Mouse (Mus musculus): ENCODE data around the gene Cib4. TPM values are rescaled to one million over a fixed set of nuclear protein-coding genes. Genes with fewer than 3 reads are reported as not detected.

Cib4 gene
- under 1 TPM; 0.53 to 0.99 TPM for total RNA-seq (2021)
- long read RNA-seq, experiment 1, partial matches to known transcripts = 0 of 1 reads
- long read RNA-seq, experiment 1, other reads (novel, unspliced or antisense) = 1 of 1 reads
- long read RNA-seq, experiment 2 = 0 reads

DNA sequence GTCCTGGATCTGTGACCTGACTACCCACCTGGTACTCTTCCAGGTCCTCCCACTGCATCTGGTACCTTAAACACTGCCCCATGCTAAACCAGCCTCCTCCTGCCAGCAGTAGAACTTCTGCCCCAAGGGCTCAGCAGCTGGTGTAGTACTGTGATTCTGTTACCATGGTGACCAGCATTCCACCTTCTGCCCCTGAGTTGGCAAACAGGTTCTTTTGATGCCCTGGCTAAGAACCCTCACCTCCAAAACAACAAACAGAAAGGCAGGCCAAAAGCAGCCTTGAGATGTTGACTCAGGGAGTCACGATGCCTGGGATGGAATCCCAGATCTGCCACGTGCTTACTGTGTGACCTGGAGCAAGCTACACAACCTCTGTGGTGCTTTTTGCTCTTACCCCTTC is at the start of gene Cib4:
Gene Cib4 (minus strand): TSS at position 139 of the 400 bp plus-strand sequence.
- no peak for DNase-seq (ENCODE audit: low spot score in 2 of 2)

DNA sequence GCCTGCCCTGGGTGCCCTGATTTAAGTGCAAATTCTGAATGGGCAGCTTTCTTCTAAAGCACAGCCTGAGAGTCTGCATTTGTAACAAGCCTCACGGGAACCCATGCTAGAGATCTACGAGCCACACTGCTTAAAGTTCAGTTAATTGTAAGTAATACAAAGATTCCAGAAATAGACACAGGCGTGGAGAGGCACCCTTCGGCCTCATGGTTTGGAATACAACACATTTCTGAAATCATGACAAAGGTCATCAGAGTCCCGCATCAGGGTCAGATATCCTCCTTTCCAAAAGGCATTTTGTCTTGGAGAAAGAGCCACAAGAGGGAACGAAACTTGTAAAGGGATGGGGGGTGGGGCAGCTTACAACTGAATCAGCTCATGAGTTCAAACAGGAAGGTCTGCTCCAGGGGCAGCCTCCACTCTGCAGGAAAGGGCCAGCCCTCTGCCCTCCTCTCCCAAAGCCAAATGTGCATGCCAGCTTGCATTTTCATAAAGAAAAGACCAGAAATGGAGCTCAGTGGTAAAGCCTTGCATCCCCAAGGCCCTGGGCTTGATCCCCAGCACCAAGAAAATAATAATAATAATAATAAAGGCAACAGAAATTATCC is 49.4 kb upstream of the Cib4 start:
- no peak for DNase-seq (ENCODE audit: low spot score in 2 of 2)

DNA sequence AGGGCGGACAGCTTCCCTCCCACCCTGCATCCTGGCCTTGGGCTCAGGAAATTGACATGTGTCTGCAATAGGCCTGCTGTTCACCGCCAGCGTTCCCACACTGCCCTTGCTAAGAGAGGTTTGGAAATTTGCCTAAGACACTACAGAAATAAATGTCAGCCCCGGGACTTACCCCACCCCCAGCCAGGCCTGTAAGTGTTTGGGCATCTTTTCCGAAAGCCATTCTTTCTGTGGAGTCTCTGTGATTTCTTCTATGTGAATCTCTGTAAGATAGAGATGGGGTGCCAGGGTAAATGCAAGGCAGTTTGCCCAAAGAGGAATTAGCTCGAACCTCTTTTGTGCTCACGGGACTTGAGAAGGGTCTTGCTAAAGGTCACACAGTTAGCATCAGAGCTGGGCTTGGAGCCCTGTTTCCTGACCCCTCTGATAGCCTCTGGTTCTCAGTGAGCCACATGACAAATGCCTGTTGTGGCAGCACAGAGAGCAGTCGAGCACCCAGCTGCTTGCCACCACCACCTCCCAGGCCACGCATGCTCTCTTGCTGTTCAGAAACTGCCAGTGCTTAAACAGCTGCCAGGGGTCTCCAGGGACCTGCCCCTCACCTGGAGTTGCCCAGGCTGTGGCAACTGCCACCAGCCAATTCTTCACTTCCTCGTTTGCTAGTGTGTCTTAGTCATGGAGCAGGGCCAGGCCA is 48.3 kb upstream of the Cib4 start:
- no peak for DNase-seq (ENCODE audit: low spot score in 2 of 2)

DNA sequence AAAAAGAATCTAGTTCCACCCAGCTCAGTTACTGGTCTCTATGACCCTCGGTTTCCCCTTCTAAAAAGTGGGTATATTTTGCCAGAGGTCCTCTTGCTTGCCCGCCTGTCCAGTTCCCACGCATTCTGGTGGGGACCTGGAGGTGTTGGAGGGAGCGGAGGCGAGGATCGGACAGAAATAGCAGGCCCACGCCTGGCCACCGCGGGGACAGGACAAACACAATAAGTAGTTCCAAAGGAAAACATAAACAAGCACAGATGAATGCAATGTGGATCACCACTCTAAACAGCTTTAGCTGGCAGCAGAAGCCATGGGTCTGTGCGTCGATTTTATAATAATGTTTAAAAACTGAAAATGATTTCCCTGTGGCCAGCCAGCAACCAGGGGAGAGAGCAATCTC is 47.7 kb upstream of the Cib4 start:
- no peak for DNase-seq (ENCODE audit: low spot score in 2 of 2)

DNA sequence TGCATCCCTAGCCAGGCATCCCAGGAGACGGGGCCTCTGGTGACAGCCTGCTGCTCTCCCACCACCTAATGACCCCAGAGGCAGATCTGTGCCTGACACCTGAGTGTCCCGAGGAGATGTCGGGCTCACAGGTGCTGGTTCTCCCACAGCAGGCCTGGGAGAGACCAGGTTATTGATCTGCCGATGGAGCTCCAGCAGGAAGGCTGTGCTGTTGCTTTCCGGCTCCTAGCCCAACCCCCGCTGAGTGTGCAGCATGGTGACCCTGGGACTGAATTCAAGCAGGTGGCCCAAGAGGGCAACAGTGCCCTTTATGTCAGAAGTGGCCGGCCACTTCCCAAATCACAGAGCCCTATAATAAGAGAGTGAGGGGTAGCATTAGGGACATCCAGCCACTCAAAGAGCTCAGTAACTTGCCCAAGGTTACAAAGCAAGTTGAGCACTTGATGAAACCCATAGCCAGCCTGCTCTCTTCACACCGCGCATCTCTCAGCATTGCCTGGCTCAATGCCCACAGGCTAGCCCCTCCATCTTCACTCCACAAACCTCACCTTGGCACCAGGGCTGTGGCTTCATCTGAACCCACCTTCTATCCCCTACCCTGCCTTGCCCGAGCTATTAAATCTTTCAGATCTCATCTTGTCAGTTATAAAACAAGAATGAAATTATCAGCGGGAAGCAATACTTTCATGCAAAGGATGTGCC is 46.8 kb upstream of the Cib4 start:
- no peak for DNase-seq (ENCODE audit: low spot score in 2 of 2)

DNA sequence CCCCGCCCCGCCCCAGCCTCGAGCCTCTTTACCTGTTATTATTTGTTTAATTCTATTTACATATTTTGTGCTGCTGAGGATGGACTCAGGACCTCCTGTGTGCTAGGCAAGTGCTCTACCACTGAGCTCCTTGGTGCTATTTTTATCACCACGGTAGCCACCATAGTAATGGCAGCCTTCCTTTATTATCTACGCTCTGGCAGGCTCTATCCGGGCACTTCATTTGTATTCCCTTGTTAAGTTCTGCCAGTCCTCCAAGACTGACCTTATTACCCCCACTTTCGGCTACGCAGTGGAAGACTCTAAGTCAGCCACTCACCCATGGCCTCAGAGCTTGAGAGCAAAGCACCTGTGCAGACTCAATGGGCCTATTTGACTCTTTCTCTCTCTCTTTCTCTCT is 46.1 kb upstream of the Cib4 start:
- DNase-seq (ENCODE audit: low spot score in 2 of 2) = no peak

DNA sequence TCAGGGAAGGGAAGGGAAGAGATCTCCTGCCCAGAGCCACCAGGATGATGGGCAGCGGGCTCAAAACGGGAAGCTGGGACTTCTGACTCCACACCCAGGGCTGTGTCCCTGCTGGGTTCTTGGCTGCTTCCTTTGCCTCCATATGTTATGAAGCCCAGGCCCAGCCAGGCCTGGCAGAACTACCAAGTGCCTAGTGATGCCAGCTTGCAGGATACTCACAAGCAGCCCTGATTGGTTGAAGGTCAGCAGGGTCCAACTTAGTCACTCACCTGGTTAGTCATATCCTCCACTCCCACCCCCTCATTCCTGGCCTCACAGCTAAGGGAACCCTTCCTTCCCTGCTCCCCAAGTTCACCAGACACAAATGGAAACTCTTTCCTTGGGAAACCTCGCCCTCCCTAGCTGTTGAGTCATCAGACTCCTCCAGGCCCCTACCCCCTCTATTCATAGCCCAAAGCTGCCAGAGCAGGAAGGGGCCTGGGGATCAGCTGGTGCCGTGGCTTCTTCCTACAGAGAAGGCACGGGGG is 45.6 kb upstream of the Cib4 start:
- no peak for DNase-seq (ENCODE audit: low spot score in 2 of 2)

DNA sequence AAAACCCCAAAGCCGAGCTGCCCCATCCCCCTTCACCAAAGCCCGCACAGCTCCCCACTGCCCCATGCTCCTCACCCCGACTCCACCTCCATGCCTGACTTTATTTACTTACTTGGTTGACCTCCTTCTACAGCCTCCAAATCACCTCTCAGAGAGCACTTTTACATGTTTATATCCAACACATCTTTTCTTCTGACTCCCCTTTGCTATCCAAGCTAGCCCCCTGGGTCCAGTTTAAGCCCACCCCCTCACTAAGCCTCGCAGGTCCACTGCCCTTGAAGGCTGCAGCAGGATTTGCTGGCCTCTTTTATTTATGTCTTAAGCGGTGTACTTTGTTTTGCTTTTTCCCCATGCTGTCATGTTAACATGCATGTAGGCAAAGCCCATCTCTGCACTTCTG is 44.6 kb upstream of the Cib4 start:
- no peak for DNase-seq (ENCODE audit: low spot score in 2 of 2)

DNA sequence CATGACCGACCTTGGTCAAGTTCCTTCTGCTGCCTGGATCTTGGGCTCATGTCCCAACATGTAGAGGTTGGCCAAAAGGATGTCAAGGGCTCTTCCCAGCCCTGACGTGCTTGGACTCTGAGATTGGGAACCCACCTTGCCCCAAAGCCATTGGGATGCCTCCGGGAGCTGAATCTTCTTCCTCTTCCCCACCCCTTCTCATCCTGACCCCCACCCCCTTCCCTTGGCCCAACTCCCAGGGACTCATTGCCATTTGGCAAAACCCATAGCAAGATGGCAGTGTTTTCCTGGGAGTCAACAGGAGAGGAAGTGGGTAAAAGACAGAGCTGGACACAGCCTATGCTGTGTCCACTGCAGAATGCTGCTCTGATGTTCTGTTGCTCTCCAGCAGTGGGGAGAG is 43.9 kb upstream of the Cib4 start:
- no peak for DNase-seq (ENCODE audit: low spot score in 2 of 2)

DNA sequence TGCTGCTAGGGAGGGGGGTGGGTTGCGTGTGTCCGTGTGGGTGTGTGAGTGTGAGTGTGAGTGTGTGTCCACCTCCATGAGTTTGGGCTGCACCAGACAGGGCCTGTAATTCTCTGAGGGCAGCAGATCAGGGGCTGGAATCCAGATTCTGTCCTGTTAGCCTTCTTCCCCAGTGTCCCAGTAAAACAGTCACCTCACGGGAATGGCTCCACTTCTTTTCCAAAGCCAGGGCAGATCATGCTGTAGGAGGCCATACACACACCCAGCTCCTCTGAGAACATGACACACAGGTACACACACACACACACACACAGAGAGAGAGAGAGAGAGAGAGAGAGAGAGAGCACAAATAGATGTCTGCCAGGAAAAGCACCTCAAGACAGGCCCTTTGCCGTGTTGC is 43.4 kb upstream of the Cib4 start:
- DNase-seq (ENCODE audit: low spot score in 2 of 2) = no peak

DNA sequence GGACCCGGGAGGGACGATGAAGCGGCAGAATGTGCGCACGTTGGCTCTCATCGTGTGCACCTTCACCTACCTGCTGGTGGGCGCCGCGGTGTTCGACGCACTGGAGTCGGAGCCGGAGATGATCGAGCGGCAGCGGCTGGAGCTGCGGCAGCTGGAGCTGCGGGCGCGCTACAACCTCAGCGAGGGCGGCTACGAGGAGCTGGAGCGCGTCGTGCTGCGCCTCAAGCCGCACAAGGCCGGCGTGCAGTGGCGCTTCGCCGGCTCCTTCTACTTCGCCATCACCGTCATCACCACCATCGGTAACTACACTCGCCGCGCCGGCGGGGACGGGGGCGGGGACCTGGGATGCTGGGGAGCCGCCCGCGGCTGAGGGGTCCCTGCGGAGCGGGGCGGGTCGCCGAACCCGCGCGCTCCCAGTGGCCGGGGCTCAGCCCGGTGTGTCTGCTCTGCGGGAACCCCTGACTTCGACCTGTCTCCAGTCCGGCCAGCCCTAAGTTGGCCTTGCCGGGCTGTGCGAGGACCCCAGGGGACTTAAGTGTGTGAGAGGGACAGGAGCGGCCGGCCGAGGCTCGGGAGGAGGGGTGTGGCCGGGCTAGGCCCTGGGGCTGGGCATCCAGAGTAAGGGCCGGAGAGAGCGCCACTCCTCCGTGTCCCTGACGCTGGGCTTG is 42.8 kb upstream of the Cib4 start:
- no peak for DNase-seq (ENCODE audit: low spot score in 2 of 2)

DNA sequence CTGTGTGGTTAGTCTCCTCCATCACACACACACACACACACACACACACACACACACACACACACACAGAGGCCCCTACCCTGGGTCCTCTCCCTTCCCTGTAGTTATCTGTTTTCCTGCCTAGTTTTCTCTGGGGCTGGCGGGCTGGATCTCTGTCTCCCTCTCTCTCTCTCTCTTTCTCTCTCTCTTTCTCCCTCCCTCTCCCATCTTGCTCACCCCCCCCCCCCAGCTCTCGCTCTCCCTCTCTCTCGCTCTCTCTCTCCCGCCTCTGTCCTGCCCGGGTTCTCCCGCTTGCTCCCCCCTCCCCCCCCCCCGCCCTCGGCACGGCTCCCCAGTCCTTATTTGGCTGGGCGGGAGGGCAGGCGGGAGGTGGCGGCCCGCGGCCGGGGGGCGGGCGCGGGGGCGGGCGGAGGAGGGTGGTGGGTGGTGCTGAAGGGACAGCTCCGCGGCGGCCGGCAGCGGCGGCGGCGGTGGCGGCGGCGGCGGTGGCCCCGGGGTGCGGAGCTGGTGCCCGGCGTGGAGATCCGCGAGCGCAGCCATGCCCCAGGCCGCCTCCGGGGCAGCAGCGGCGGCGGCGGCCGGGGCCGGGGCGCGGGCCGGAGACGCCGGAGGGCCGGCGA is 42.2 kb upstream of the Cib4 start, which contains the start of gene Kcnk3:
Gene Kcnk3 (plus strand): TSS at position 490 of the 620 bp plus-strand sequence.
- DNase-seq (ENCODE audit: low spot score in 2 of 2) = peak; percentile 60 to 82

DNA sequence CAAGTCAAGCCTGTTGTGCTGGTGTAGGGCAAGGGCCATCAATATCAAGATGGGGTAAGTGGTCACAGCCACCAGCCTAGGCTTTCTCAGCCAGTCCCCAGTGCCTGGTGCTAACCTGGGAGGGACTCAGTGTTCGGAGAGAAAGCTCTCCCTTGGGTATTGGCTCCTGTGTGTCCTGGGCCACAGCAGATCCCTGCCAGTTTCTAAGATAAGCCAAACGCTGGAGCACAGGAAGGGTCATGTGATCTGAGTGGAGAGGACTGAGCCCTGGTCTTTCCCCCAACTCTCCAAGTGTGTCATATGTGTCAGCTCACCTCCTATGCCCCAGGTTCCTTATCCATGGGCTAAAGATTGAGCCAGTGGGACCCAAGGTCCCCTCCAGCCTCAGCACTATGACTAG is 41.5 kb upstream of the Cib4 start:
- DNase-seq (ENCODE audit: low spot score in 2 of 2) = no peak

DNA sequence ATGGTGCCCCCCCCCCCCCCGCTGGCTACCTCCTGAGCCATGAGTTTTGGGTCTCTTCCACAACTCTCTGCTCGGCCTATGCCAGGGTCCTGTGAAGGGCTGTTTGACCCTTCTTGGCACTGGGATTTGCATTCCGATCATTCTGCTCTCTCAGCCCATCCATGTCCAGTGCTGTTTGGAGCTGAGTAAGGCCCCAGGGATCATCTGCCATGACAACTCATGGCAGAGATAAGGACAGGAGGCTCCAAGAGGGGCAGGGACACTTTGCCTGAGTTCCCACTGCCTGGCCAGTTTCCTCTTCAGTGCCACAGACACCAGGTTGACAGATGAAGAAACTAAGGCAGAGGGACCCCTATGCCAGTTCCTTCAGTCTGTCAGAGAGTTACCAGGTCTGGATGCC is 41.0 kb upstream of the Cib4 start:
- no peak for DNase-seq (ENCODE audit: low spot score in 2 of 2)

DNA sequence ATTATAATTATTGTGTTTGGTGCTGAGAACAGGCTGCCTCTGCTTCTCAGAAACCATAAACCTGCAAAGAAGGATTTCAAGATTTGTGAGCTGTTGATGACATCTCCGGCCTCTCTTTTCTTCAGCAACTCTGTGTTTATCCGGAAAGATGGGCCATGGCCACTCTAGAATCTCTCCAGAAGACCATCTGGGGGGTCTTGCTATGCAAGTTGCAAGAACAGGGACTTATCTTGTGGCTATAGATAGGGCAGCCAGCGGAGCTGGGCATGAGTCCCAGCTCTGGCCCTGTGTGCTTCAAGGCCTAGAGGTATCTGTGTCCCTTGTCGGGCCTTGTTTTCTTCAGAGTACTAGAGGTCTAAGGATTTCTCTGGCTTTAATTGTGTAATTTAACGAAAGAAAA is 36.4 kb upstream of the Cib4 start:
- DNase-seq (ENCODE audit: low spot score in 2 of 2) = no peak

DNA sequence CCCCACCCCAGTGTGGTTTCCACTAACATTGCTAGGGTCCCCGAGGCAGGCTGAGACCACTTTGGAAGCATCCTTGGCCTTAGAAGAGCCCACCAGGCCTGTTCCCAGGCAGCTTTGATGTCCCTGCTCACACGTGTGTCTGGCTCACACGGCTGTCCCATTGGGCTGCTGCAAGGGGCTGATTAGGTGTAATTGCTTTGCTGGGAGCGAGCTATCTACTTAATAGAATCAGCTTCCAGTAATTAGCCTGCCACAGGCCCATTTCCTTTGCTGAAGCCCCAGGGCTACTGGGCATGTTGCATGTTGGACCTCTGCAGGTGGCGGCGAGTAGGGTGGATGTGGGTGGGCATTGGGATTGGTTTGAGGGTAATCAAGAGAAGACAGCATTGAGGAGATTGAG is 35.1 kb upstream of the Cib4 start:
- DNase-seq (ENCODE audit: low spot score in 2 of 2) = no peak

DNA sequence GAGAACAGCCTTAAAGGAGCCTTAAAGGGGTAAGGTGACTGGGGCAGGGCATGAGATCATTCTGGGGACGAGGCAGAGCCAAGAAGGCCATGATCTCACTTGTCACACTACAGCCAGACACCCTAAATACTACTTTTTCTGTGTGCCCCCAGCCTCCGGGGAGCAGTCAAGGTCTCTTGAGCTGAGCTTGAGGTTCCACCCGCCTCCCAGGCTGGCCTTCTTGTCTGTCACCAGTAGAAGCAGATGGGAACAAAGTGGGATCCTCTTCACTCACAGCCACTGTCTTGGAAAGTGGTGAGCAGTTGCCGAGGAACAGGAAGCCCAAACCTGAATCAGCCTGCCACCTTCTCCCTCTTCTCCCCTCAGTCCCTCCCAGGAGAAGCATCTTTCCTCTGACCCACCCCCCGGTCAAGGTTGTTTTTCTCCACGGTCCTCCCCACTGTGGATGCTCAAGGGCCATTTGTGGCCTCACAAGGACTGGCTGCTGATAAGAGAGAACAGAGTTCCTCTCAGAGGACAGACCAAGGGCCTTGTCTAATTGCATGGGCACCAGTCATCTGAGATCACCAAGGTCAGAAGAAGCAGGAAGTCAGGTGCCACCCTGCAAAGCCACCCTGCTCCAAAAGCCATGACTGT is 32.9 kb upstream of the Cib4 start:
- no peak for DNase-seq (ENCODE audit: low spot score in 2 of 2)

DNA sequence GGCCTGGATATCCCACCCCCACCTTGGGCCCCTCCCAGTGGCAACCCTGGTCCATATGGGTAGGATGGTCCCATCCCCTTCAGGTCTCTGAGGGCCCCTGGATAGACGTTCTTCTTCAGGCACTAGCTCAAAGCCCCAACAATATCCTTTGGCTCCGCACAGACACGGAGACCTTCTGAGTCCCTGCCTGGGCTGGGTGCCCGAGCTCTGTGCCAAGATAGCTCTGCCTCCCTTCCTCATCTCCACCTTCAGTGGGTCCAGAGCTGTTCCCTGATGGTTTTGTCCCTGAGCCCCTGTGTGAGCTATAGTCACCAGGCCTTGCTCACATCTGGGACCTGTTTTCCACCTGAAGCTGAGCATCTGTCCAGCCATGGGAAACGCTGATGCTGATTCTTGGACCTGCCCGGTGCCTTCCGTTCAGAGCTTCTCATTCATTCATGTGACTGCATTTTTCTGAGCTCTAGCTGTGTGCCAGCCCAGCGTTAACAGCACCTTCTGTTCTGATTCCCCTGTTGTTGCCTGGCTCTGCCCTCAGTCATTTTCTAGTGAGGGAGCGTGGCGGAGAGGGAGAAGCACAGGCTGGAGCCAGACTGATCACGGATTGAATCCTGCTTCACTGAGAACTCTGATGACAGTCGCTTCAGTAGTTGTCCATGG is 32.1 kb upstream of the Cib4 start:
- DNase-seq (ENCODE audit: low spot score in 2 of 2) = no peak

DNA sequence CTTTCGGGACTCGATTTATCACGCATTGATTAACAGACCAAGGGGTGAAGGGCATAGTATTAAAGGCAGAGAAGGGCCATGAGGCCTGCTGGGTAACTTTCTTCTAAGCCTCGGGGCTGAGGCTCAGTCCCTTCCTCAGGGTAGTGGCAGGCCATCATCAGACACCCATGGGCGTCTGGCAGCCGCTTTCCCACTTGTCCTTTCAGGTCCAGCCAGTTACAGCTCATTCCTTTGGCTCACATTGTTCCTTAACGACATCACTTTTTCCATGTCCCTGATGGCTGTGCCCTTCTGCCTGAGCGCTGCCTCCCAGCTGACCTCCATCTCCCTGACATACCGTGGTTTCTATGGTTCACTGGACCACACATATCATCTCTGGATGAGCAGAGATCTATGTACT is 31.6 kb upstream of the Cib4 start:
- DNase-seq (ENCODE audit: low spot score in 2 of 2) = no peak

DNA sequence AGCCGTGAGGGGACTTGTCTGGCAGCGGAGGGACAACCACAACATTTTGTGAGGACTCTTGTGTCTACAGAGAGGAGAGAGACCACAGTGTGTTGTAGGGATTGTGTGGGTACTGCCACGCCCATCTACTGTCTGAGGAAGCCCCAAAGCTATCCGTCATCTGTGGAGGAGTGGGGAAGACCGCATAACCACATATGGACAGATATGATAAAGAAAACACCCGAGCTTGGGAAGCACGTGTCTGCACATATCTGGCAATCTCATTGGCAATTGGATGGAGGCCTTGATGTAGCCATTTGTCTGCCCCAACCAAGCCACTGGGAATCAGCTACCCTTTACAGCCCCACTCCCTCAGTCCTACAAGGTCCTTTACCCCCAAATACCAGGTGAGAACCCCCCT is 30.6 kb upstream of the Cib4 start:
- DNase-seq (ENCODE audit: low spot score in 2 of 2) = no peak
